Mouse (Mus musculus): Measurements from ENCODE around the gene Snrnp35.

- TF ChIP-seq CTCF (IDR thresholded peaks at IDR 0.05; ENCODE audit: low read depth) = no peak
- no peak for TF ChIP-seq EP300 (IDR thresholded peaks at IDR 0.05; ENCODE audit: low read depth)
Observed at GRCm38 (mm10) chr5:124483655-124484396, 892 bp downstream of the Snrnp35 start.
